Mouse (Mus musculus) olfactory bulb, adult 2 months (tissue): ENCODE data around the gene Rbbp6. TPM values are rescaled to one million over a fixed set of nuclear protein-coding genes. Genes with fewer than 3 reads are reported as not detected.

ENCODE experiments used
- H3K27ac ChIP-seq: fragments of 200-500 bp; 2 replicates; pipeline ENCODE4 v1.5.1; 2012; ENCODE audit warnings: low read depth, low read length; ENCODE audit not compliant: insufficient read depth
- H3K4me1 ChIP-seq: fragments of 200-500 bp; 2 replicates; pipeline ENCODE4 v1.6.1; 2012; ENCODE audit warnings: low read length; ENCODE audit not compliant: control insufficient read depth, insufficient read depth
- H3K4me3 ChIP-seq: fragments of 200-500 bp; 2 replicates; pipeline ENCODE4 v1.5.1; 2012; ENCODE audit warnings: mild to moderate bottlenecking, low read depth, low read length, moderate library complexity; ENCODE audit not compliant: insufficient read depth
- CTCF ChIP-seq: fragments of 200-500 bp; IDR thresholded peaks from 2 replicates; pipeline ENCODE4 v1.5.1; 2012; ENCODE audit warnings: low read depth, mild to moderate bottlenecking, low read length, moderate library complexity; ENCODE audit not compliant: insufficient read depth
- POLR2A ChIP-seq: fragments of 200-500 bp; IDR thresholded peaks from 2 replicates; pipeline ENCODE4 v1.6.1; 2012; ENCODE audit warnings: mild to moderate bottlenecking, low read depth, low read length, moderate library complexity; ENCODE audit not compliant: insufficient read depth
- WGBS: fragments of 180-500 bp; shearing (Covaris S2); methylation state at CpG from one replicate; pipeline ENCODE4 v1.1.7; 2018; 5-methylcytosine and 5-hydroxymethylcytosine counted together
- polyA plus RNA-seq: library from polyadenylated mRNA; stranded (reverse); fragments of >200 nt; gene quantifications from 2 replicates; pipeline ENCODE4 v1.2.4, GENCODE M21; 2012; ENCODE audit warnings: low replicate concordance; ENCODE audit not compliant: missing spikeins, insufficient read depth, insufficient read length

Rbbp6 gene
- polyA plus RNA-seq, 1 experiment = 191 TPM

DNA sequence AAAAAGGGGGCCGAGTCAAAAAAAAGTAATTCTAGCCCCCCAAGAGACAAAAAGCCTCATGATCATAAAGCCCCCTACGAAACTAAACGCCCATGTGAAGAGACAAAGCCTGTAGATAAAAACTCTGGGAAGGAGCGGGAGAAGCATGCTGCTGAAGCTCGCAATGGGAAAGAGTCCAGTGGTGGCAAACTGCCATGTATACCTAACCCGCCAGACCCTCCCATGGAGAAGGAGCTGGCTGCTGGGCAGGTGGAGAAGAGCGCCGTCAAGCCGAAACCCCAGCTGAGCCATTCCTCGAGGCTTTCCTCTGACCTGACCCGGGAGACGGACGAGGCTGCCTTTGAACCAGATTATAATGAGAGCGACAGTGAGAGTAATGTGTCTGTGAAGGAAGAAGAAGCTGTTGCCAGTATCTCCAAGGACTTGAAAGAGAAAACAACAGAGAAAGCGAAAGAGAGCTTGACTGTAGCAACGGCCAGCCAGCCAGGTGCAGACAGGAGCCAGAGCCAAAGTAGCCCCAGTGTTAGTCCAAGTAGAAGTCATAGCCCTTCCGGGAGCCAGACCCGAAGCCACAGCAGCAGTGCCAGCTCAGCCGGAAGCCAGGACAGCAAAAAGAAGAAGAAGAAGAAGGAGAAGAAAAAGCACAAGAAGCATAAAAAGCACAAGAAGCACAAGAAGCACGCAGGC is 36.0 kb downstream of the Rbbp6 start:
- H3K4me1 ChIP-seq = 0 out of 2 replicates have a peak, but pooled peaks cover 2% of the 10 kb centered on the region
- TF ChIP-seq CTCF (no peak), POLR2A (no peak)
- no peak overlapping the region for H3K27ac ChIP-seq
- H3K4me3 ChIP-seq = no peak overlapping the region
- 54% methylated on average over 20 of the region's 20 CpGs for WGBS

DNA sequence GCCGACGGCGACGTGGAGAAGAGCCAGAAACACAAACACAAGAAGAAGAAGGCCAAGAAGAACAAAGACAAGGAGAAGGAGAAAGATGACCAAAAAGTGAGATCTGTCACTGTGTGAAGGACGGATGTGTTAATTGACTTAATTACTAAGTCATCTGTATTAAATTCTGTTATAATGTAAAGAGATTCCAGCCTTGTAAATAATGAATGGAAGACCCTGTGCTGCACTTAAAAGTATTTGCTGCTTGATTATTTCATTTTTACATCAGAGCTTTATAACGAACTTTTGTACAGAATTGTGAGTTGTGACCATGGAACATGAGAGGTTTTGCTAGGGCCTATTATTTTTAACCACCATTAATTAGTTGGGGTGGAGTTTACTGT is 36.5 kb downstream of the Rbbp6 start:
- WGBS = 61% methylated on average over 6 of the region's 6 CpGs
- TF ChIP-seq CTCF (no peak), POLR2A (no peak)
- Histone ChIP-seq H3K4me1 (0 out of 2 replicates have a peak, but pooled peaks cover 2% of the 10 kb centered on the region), H3K27ac (no peak overlapping the region), H3K4me3 (no peak overlapping the region)

DNA sequence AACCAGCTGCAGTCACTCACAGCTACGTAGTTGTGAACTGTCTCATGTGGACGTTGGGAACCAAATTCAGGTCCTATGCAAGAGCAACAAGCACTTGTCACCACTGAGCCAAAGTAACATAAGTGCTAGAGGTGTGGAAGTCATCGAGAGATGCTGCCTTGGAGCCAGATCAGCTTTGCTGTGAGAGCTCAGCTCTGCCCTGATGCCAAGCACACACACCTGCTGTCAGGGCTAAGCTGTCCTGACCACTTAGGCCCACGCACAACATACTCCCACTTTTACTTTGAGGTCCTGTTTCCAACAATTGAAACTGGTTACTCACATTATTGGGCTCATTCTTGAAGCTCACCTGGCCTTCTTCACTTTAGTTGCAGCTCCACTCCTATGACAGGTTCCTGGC is 37.7 kb downstream of the Rbbp6 start:
- WGBS = 84% methylated on average over 4 of the region's 4 CpGs

DNA sequence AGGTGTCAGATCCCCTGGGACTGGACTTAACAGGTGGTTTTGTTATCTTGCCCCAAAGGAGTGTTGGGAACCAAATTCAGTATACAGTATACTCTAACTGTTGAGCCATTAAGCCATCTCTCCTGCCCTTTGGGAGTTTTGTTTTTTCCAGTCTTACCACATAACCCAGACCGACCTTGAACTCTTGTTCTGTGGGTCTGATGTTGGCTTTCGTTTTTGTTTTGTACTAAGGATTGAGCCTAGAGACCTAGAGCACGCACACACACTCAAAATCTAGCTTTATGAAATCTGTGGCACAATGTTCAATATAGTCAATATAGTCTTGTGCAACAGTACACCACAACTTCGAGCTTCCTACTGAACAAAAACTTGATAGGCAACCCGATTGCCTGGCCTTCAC is 39.0 kb downstream of the Rbbp6 start:
- TF ChIP-seq CTCF (no peak), POLR2A (no peak)

More for the DNA sequence above, 37.7 kb downstream of the Rbbp6 start:
- Histone ChIP-seq H3K4me3 (no peak overlapping the region), H3K27ac (no peak overlapping the region), H3K4me1 (0 out of 2 replicates have a peak, but pooled peaks cover 2% of the 10 kb centered on the region)
- TF ChIP-seq POLR2A (no peak), CTCF (no peak)

DNA sequence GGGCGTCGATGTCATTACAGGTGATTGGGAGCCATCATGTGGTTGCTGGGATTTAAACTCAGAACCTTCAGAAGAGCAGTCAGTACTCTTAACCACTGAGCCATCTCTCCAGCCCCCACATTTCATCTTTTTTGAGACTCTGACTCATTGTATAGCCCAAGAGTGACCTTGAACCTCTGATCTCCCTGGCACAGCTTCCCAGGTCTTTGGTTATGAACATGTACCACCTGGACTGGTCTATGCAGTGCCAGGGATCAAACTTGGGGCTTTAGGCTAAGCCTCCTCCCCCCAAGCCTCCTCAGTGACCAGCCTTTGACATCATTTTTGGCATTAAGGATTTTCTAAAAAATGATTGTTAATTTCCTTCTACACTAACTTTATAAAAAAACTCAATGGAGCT is 40.8 kb downstream of the Rbbp6 start:
- WGBS = 80% methylated on average over 2 of the region's 2 CpGs
- TF ChIP-seq CTCF = no peak
- TF ChIP-seq POLR2A = no peak
- no peak overlapping the region for H3K27ac ChIP-seq
- no peak overlapping the region for H3K4me3 ChIP-seq
- no peaks in the 10 kb centered on the region for H3K4me1 ChIP-seq

More for the DNA sequence above, 39.0 kb downstream of the Rbbp6 start:
- H3K4me3 ChIP-seq = no peak overlapping the region
- no peak overlapping the region for H3K27ac ChIP-seq
- 0 out of 2 replicates have a peak, but pooled peaks cover 2% of the 10 kb centered on the region for H3K4me1 ChIP-seq
- 95% methylated on average over 5 of the region's 5 CpGs for WGBS

DNA sequence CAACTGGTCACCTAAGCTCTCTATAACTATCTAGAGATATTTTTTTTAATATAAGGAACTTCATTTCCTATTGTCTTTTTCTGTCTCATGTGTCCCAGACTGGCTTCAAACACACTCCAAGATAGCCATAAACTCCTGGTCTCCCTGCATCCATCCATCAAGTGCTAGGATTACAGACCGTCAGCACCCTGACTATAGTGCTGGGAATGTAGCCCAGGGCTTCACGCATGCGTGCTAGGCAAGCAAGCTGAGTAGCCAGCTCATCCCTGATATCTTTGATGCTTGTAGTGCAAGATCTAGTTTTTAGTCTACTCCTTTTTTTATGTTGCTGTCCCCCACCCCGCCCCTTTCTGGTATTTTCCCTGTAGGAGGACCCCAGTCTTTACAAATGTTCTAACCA is 42.3 kb downstream of the Rbbp6 start:
- 84% methylated on average over 4 of the region's 4 CpGs for WGBS
- no peak overlapping the region for H3K4me3 ChIP-seq
- no peak overlapping the region for H3K27ac ChIP-seq
- TF ChIP-seq POLR2A (no peak), CTCF (no peak)
- no peaks in the 10 kb centered on the region for H3K4me1 ChIP-seq

DNA sequence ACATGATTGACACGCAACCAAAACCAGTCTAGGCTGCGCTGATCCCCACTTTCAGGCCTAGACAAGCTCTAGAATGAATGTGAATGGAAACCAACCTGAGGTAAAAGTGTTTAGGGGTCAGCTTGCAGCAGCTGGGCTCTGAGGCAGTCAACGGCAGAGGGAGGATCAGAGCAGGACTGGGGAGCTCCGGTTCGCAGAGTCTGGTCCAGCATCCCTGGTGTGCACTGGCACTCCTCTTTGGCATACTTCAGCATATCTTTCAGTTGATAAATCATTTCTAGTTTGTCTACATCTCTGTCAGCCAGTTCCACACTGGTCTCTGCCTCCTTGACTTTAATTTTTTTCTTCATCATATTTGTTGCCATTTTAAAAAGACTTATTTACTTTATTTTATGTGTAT is 48.0 kb downstream of the Rbbp6 start:
- 76% methylated on average over 5 of the region's 5 CpGs for WGBS
- no peak overlapping the region for H3K4me3 ChIP-seq

DNA sequence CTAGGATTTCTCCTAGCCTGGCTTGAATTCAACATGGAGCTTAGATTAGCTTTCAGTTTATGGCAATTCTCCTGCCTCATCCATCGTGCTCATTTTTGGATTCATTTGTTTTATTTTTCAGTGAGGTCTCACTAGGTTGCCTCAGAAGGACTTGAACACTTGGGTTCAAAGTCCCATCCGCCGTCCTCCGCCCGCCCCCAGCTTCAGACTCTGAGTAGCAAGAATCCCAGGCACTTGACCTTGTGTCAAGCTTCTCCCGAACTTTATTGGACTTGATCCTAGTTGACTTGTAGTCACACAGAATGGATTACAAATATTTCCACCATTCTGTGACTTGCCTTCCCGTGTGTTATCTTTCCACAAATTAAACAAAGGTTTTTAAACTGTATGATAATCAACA is 49.2 kb downstream of the Rbbp6 start:
- 93% methylated on average over 7 of the region's 7 CpGs for WGBS
- no peaks in the 10 kb centered on the region for H3K4me1 ChIP-seq
- no peak overlapping the region for H3K4me3 ChIP-seq
- H3K27ac ChIP-seq = no peak overlapping the region
- TF ChIP-seq CTCF = no peak
- no peak for TF ChIP-seq POLR2A

More for the DNA sequence above, 48.0 kb downstream of the Rbbp6 start:
- Histone ChIP-seq H3K27ac (no peak overlapping the region), H3K4me1 (no peaks in the 10 kb centered on the region)
- no peak for TF ChIP-seq CTCF
- TF ChIP-seq POLR2A = no peak

DNA sequence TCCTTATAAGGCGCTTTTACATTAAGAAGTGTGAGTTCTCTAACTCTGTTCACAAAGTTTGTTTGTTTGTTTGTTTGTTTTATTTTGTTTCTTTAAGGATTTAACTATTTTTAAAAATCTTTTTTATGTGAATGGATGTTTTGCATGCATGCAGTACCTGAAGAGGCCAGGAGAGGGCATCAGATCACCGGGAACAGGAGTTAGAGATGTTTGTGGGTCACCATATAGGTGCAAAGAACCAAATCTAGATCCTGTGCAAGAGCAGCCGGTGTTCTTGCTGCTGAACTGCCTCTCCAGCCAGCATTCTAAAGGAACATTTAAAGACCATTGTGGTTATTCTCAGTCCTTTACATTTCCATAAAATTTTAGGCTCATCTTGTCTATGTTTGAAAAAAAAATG is 52.1 kb downstream of the Rbbp6 start:
- Histone ChIP-seq H3K4me1 (no peaks in the 10 kb centered on the region), H3K4me3 (no peak overlapping the region), H3K27ac (no peak overlapping the region)
- 36% methylated on average over 3 of the region's 3 CpGs for WGBS
- no peak for TF ChIP-seq CTCF

DNA sequence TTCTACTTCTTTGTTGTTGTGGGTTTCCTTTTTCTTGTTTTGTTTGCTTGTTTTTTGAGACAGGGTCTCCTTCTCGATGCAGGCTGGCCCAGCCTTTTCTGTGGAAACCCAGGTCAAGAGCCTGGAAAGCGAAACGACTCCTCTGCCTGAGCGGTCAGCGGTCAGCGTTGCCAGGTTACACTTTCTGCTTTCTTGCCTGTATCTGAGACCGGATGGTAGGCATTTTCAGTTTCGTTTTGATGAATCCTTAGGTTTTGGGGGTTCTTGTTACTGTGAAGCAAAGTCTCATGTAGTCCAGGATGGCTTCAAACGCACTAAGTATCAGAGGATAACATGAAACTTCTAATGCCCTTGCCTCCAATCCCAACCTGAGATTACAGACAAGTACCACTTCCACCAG is 59.6 kb downstream of the Rbbp6 start:
- no peak for TF ChIP-seq CTCF
- no peak for TF ChIP-seq POLR2A
- 68% methylated on average over 9 of the region's 9 CpGs for WGBS
- H3K4me1 ChIP-seq = peaks cover under 1% of the 10 kb centered on the region; the same call in 1 of the 2 replicates
- no peak overlapping the region for H3K27ac ChIP-seq
- H3K4me3 ChIP-seq = no peak overlapping the region
